Comparison of ENCODE assay signal across 21 mouse cellular contexts in genomic region chr11:102434816-102435705, GRCm38 (mm10). TPM values are rescaled to one million over a fixed set of nuclear protein-coding genes. Genes with fewer than 3 reads are reported as not detected.
DNase-seq lines count a peak whose midpoint lies in the region; ATAC-seq and TF ChIP-seq lines count a peak whose summit lies in the region.
"Had no signal": no experiment of that assay in that cellular context is flagged by ENCODE, and none has a peak within 500 bp of the region (broad histone marks: within the 10 kb centered on the region; RNA-seq: fewer than 3 reads in every experiment).

No protein-coding gene starts in this region.

- H3K27ac ChIP-seq in heart, adult 2 months: no peak overlapping the region
- no peak overlapping the region for H3K27ac ChIP-seq in heart, embryonic 10.5 days
- no peak overlapping the region for H3K27ac ChIP-seq in midbrain, embryonic 12.5 days (replicated peaks)
- no peak overlapping the region for H3K27ac ChIP-seq in midbrain, postnatal 0 days (ENCODE audit: low read depth, low read length)
- H3K27ac ChIP-seq: embryonic facial prominence, embryonic 12.5 days; hindbrain, embryonic 12.5 days; hindbrain, postnatal 0 days; intestine, embryonic 15.5 days; layer of hippocampus, adult 2 months; limb, embryonic 13.5 days; lung, embryonic 15.5 days had no signal

- ATAC-seq in cerebellum, adult (ENCODE audit: insufficient number of reproducible peaks, low FRiP score, low TSS enrichment): no peak
- ATAC-seq in midbrain, embryonic 12.5 days (ENCODE audit: low FRiP score, low read depth): no peak
- ATAC-seq in midbrain, postnatal 0 days (ENCODE audit: low FRiP score): no peak
- ATAC-seq: Patski had no signal

- no peak overlapping the region for H3K4me3 ChIP-seq in heart, adult 2 months
- no peak overlapping the region for H3K4me3 ChIP-seq in heart, embryonic 10.5 days
- H3K4me3 ChIP-seq in midbrain, embryonic 12.5 days: no peak overlapping the region
- H3K4me3 ChIP-seq in midbrain, postnatal 0 days (ENCODE audit: low read depth, low read length): no peak overlapping the region
- H3K4me3 ChIP-seq: embryonic facial prominence, embryonic 12.5 days; gastrocnemius, adult 2 months; heart, embryonic 12.5 days; hindbrain, embryonic 12.5 days; intestine, embryonic 15.5 days; layer of hippocampus, adult 2 months; limb, embryonic 13.5 days; lung, embryonic 15.5 days had no signal

- no peak for TF ChIP-seq POLR2A in heart, adult 2 months (IDR thresholded peaks at IDR 0.05; ENCODE audit: insufficient read depth, low read depth, low read length)

- no peaks in the 10 kb centered on the region for H3K36me3 ChIP-seq in heart, adult 2 months (ENCODE audit: control insufficient read depth, insufficient read depth, low read length)
- peaks cover 68% of the 10 kb centered on the region for H3K36me3 ChIP-seq in heart, embryonic 10.5 days
- H3K36me3 ChIP-seq in midbrain, embryonic 12.5 days: peaks cover 56% of the 10 kb centered on the region
- peaks cover 52% of the 10 kb centered on the region for H3K36me3 ChIP-seq in midbrain, postnatal 0 days (ENCODE audit: insufficient read depth, low read length)

- DNase-seq in cerebellum, adult 11 months: peak; percentile 38
- no peak for DNase-seq in heart, adult 2 months
- DNase-seq in heart, embryonic 10.5 days (ENCODE audit: low spot score): no peak
- DNase-seq in midbrain, postnatal 0 days (ENCODE audit: low spot score): no peak
- peak; percentile 67 for DNase-seq in cerebellum, adult 9-11 months
- no peak for DNase-seq in frontal cortex, postnatal 36 days (ENCODE audit: low spot score in 2 of 2)

- TF ChIP-seq CTCF in heart, adult 2 months (IDR thresholded peaks at IDR 0.05): peak; percentile 1; the same call in 1 of the 2 replicates
- no peak for TF ChIP-seq CTCF in midbrain, postnatal 0 days (IDR thresholded peaks at IDR 0.05)

- H3K4me1 ChIP-seq in heart, adult 2 months (ENCODE audit: control insufficient read depth, insufficient read depth, low read length): peaks cover 13% of the 10 kb centered on the region
- peaks cover 47% of the 10 kb centered on the region for H3K4me1 ChIP-seq in heart, embryonic 10.5 days
- peaks cover 33% of the 10 kb centered on the region for H3K4me1 ChIP-seq in midbrain, embryonic 12.5 days
- peaks cover 11% of the 10 kb centered on the region; the same call in 1 of the 2 replicates for H3K4me1 ChIP-seq in midbrain, postnatal 0 days (ENCODE audit: insufficient read depth, low read length)

- H3K9ac ChIP-seq in heart, adult 2 months (ENCODE audit: low read depth, low read length): no peak overlapping the region
- 0 out of 2 replicates have a peak overlapping the region, but pooled peaks have one; percentile 6 for H3K9ac ChIP-seq in midbrain, embryonic 12.5 days (replicated peaks)
- no peak overlapping the region for H3K9ac ChIP-seq in midbrain, postnatal 0 days (replicated peaks; ENCODE audit: low read length, poor library complexity, severe bottlenecking)
- H3K9ac ChIP-seq: heart, embryonic 12.5 days; hindbrain, embryonic 12.5 days; intestine, embryonic 15.5 days; limb, embryonic 13.5 days; lung, embryonic 15.5 days had no signal

- H3K4me2 ChIP-seq in midbrain, embryonic 12.5 days (replicated peaks): no peak overlapping the region
- no peak overlapping the region for H3K4me2 ChIP-seq in midbrain, postnatal 0 days (ENCODE audit: low read depth, low read length, poor library complexity, severe bottlenecking)
- H3K4me2 ChIP-seq: embryonic facial prominence, embryonic 12.5 days; heart, embryonic 12.5 days; hindbrain, embryonic 12.5 days; intestine, embryonic 15.5 days; limb, embryonic 13.5 days; liver, embryonic 11.5 days; lung, embryonic 15.5 days had no signal

- TF ChIP-seq EP300 in heart, adult 2 months (IDR thresholded peaks at IDR 0.05; ENCODE audit: insufficient read depth, low read depth, low read length): no peak

- 87% methylated on average over 11 of the region's 11 CpGs for WGBS in heart, adult 2 months
- WGBS in heart, embryonic 10.5 days: 88% methylated on average over 11 of the region's 11 CpGs
- WGBS in midbrain, embryonic 12.5 days: 94% methylated on average over 11 of the region's 11 CpGs
- WGBS in midbrain, postnatal 0 days: 93% methylated on average over 11 of the region's 11 CpGs

- H3K9me3 ChIP-seq in heart, embryonic 10.5 days: no peaks in the 10 kb centered on the region
- no peaks in the 10 kb centered on the region for H3K9me3 ChIP-seq in midbrain, embryonic 12.5 days
- no peaks in the 10 kb centered on the region for H3K9me3 ChIP-seq in midbrain, postnatal 0 days (ENCODE audit: low read length)
- H3K9me3 ChIP-seq: embryonic facial prominence, embryonic 12.5 days; heart, embryonic 12.5 days; hindbrain, embryonic 12.5 days; intestine, embryonic 15.5 days; limb, embryonic 13.5 days; lung, embryonic 15.5 days had no signal

- intact Hi-C loops in heart, adult 2 months (cut with DNase I): no loop called here

- H3K79me2 ChIP-seq in heart, adult 2 months (replicated peaks; ENCODE audit: control insufficient read depth, insufficient read depth, low read length): no peaks in the 10 kb centered on the region

- H3K27me3 ChIP-seq in heart, adult 2 months (ENCODE audit: control insufficient read depth, insufficient read depth, low read length): no peaks in the 10 kb centered on the region
- peaks cover 15% of the 10 kb centered on the region for H3K27me3 ChIP-seq in heart, embryonic 10.5 days (ENCODE audit: insufficient read depth, poor library complexity, severe bottlenecking)
- peaks cover 32% of the 10 kb centered on the region for H3K27me3 ChIP-seq in midbrain, embryonic 12.5 days
- no peaks in the 10 kb centered on the region; the same call in 1 of the 2 replicates for H3K27me3 ChIP-seq in midbrain, postnatal 0 days (ENCODE audit: insufficient read depth, low read length)
- H3K27me3 ChIP-seq: Patski had no signal

RNA-seq across cellular contexts. Expression of gene Grn, which starts 4.9 kb away (rescaled TPM):
- 10 to 100 TPM; 83.4 to 86.9 TPM for total RNA-seq in heart, adult 2 months (2021)
- polyA plus RNA-seq in heart, adult 2 months (2012; rRNA removed): 118 and 119 TPM in 2 replicates
- 109 and 151 TPM in 2 replicates for polyA plus RNA-seq in heart, embryonic 10.5 days (2016; fragmentation: Nextera tagmentation; extraction: Ambion mirVana)
- polyA plus RNA-seq in midbrain, embryonic 12.5 days (2016; fragmentation: Nextera tagmentation; extraction: Ambion mirVana): 67.0 and 82.7 TPM in 2 replicates
- 74.2 and 78.0 TPM in 2 replicates for total RNA-seq in midbrain, postnatal 0 days (2014; rRNA removed)
- 90.4 and 91.7 TPM in 2 replicates for polyA plus RNA-seq in midbrain, postnatal 0 days (2015; fragmentation: Nextera tagmentation; extraction: Ambion mirVana)

RNA-seq across cellular contexts. Expression of gene Fam171a2, which starts 12.4 kb away (rescaled TPM):
- 1 to 10 TPM; 3.8 to 3.9 TPM for total RNA-seq in heart, adult 2 months (2021)
- 7.7 and 8.3 TPM in 2 replicates for polyA plus RNA-seq in heart, adult 2 months (2012; rRNA removed)
- 1.7 and 3.6 TPM in 2 replicates for polyA plus RNA-seq in heart, embryonic 10.5 days (2016; fragmentation: Nextera tagmentation; extraction: Ambion mirVana)
- polyA plus RNA-seq in midbrain, embryonic 12.5 days (2016; fragmentation: Nextera tagmentation; extraction: Ambion mirVana): 17.6 and 18.0 TPM in 2 replicates
- total RNA-seq in midbrain, postnatal 0 days (2014; rRNA removed): 584 and 605 TPM in 2 replicates
- 22.5 and 25.4 TPM in 2 replicates for polyA plus RNA-seq in midbrain, postnatal 0 days (2015; fragmentation: Nextera tagmentation; extraction: Ambion mirVana)
- total RNA-seq: neutrophil, adult 5-6 weeks had no signal

RNA-seq across cellular contexts. Expression of gene Slc25a39, which starts 27.3 kb away (rescaled TPM):
- 100 to 1,000 TPM; 196 to 213 TPM for total RNA-seq in heart, adult 2 months (2021)
- polyA plus RNA-seq in heart, adult 2 months (2012; rRNA removed): 307 and 331 TPM in 2 replicates
- polyA plus RNA-seq in heart, embryonic 10.5 days (2016; fragmentation: Nextera tagmentation; extraction: Ambion mirVana): 313 and 314 TPM in 2 replicates
- 163 and 173 TPM in 2 replicates for polyA plus RNA-seq in midbrain, embryonic 12.5 days (2016; fragmentation: Nextera tagmentation; extraction: Ambion mirVana)
- 139 and 176 TPM in 2 replicates for total RNA-seq in midbrain, postnatal 0 days (2014; rRNA removed)
- 132 and 148 TPM in 2 replicates for polyA plus RNA-seq in midbrain, postnatal 0 days (2015; fragmentation: Nextera tagmentation; extraction: Ambion mirVana)

RNA-seq across cellular contexts. Expression of gene Itga2b, which starts 34.9 kb away (rescaled TPM):
- total RNA-seq in heart, adult 2 months (2021): 10 to 100 TPM in 1 of 2 experiments, 1 to 10 TPM in 1; 3.1 to 14.5 TPM
- 3.5 and 6.9 TPM in 2 replicates for polyA plus RNA-seq in heart, adult 2 months (2012; rRNA removed)
- 13.2 and 19.5 TPM in 2 replicates for polyA plus RNA-seq in heart, embryonic 10.5 days (2016; fragmentation: Nextera tagmentation; extraction: Ambion mirVana)
- polyA plus RNA-seq in midbrain, embryonic 12.5 days (2016; fragmentation: Nextera tagmentation; extraction: Ambion mirVana): 5.4 and 7.1 TPM in 2 replicates
- 2.6 and 4.7 TPM in 2 replicates for total RNA-seq in midbrain, postnatal 0 days (2014; rRNA removed)
- polyA plus RNA-seq in midbrain, postnatal 0 days (2015; fragmentation: Nextera tagmentation; extraction: Ambion mirVana): 15.4 and 15.5 TPM in 2 replicates

RNA-seq across cellular contexts. Expression of gene Rundc3a, which starts 41.9 kb away (rescaled TPM):
- total RNA-seq in heart, adult 2 months (2021): under 1 TPM in 1 of 2 experiments, not detected in 1; 0.66 TPM
- 0.23 and 0.32 TPM in 2 replicates for polyA plus RNA-seq in heart, adult 2 months (2012; rRNA removed)
- 0.74 and 1.8 TPM in 2 replicates for polyA plus RNA-seq in heart, embryonic 10.5 days (2016; fragmentation: Nextera tagmentation; extraction: Ambion mirVana)
- polyA plus RNA-seq in midbrain, embryonic 12.5 days (2016; fragmentation: Nextera tagmentation; extraction: Ambion mirVana): 117 and 133 TPM in 2 replicates
- total RNA-seq in midbrain, postnatal 0 days (2014; rRNA removed): 379 and 397 TPM in 2 replicates
- polyA plus RNA-seq in midbrain, postnatal 0 days (2015; fragmentation: Nextera tagmentation; extraction: Ambion mirVana): 127 and 133 TPM in 2 replicates
- total RNA-seq: gastrocnemius, adult 2 months; megakaryocyte progenitor cell, adult 5-6 weeks had no signal

Comparison
In these comparisons a context has a peak if more than half of its experiments do, and no peak if none do; other contexts are left out.
1. DNase-seq: peak in cerebellum, adult 11 months (single experiment) and cerebellum, adult 9-11 months (single experiment); none in heart, adult 2 months (0 of 2), heart, embryonic 10.5 days (single experiment), midbrain, postnatal 0 days (single experiment) and frontal cortex, postnatal 36 days (0 of 2).